Mouse (Mus musculus): Measurements from ENCODE around the gene Gm49333.
"Not testable (repeated sequence)": the region's sequence is repeated elsewhere in the genome, so short reads cannot be mapped to it uniquely, and the experiment has no call there.

Gm49333 gene

GRCm38 (mm10) chr16:20628871-20629391 is 17.5 kb downstream of the Gm49333 start:
- DNase-seq: no peak

- DNase-seq: peak; percentile 46 to 52
Measured at GRCm38 (mm10) chr16:20629731-20630634, 18.6 kb downstream of the Gm49333 start, which contains the start of gene Ece2. TSS of gene Ece2 (plus strand) at chr16:20629828.

DNA sequence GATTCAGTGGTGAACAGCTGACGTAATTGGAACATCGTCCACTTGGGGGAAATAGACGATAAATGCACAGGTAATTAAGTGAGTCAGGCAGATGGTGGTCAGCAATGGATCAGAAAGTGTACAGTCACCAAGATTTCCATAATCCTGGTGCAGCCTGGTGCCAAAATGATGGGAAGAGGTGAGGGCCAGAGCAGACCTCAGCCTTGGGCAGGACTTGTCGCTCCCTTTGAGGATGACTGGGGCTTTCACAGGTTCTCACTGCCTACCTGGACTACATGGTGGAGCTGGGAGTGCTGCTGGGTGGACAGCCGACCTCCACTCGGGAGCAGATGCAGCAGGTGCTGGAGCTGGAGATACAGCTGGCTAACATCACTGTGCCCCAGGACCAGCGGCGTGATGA is 26.0 kb downstream of the Gm49333 start:
- DNase-seq: no peak

DNA sequence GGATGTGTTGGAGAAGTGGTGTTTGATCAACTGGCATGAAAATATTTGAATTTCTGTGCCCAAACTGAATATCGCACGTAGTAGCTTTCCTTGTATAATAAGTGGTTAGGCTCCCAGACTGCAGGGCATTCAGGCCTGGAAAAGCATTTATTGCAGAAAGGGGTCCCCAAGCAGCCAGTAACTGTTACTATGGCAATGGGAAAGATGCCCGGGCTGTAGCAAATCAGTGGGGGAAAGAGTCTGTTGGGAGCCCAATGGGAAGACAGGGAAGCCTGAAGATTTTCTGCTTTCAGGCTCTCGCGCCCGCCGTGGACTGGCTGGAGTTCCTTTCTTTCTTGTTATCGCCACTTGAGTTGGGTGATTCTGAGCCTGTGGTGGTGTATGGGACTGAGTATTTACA is 27.0 kb downstream of the Gm49333 start:
- DNase-seq: no peak

GRCm38 (mm10) chr16:20642161-20642560 is 30.8 kb downstream of the Gm49333 start:
- DNase-seq: peak; percentile 86 to 89

DNA sequence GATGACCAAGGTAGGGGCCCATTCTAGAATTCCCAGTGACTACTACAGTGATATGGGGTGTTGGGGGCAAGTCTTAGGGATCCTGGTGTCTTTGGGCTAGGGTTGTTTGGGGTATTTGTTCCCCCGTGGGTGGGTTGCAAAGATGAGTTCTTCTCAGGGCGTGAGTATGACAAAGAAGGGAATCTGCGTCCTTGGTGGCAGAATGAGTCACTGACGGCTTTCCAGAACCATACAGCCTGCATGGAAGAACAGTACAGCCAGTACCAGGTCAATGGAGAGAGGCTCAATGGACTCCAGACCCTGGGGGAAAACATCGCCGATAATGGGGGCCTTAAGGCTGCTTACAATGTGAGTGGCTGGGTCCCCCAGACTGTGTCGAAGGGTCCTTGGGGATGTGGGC is 32.5 kb downstream of the Gm49333 start:
- no peak for DNase-seq

DNA sequence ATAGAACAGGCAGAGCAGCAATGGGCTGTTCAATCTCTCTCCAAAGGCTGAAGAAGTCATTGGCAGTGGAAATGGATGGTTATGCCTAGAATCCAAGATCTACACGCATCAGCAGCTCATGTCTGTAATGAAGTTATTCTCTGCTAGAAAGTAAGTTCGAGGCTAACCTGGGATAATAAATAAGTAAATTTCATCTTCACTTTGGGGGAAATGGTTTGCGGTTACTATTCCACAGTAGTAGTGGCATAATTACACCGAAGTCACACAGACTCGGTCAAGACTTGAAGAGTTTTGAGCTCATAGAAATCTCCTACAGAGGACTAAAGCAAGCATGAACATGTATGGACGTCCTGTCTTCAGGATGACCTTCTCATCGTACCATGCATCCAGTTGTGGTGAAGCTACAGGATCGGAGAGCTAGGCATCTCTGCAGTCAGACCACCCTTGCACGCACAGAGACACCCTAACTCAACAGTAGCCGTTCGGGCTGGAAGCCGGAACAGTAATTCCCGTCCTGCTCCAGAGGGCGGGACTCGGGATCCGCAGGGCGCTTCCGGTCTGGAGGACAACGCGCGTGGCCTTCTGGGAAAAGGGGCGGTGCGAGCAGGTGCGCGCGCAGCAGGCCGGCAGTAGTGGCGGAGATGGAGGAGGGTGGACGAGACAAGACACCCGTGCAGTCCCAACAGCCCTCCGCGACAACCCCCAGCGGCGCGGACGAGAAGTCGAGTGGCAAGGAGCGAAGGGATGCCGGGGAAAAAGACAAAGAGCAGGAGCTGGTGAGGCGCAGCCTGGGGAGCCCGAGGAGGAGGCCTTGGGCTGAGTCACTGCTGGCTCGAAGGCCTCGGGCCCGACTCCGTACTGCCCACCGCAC is 39.9 kb downstream of the Gm49333 start, which contains the start of gene Psmd2:
Gene Psmd2, plus strand, starts transcription at position 577 of the 871 bp plus-strand sequence.
- DNase-seq: peak; percentile 99

DNA sequence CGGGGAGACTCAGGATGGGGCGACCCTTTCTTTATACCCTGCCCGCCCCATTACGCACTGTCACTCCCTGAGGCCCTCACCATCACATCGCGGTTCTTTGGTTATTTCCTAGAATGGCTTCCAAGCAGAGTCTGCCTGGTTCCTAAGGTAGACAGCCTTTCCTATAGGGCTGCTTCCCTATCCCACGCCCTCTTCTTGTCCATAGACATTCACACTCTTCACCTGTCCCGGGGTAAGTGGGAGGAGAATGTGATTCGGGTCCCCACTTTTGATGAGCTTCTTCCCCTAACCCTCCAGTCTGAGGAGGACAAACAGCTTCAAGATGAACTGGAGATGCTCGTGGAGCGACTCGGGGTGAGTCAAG is 40.5 kb downstream of the Gm49333 start:
- DNase-seq: no peak

DNA sequence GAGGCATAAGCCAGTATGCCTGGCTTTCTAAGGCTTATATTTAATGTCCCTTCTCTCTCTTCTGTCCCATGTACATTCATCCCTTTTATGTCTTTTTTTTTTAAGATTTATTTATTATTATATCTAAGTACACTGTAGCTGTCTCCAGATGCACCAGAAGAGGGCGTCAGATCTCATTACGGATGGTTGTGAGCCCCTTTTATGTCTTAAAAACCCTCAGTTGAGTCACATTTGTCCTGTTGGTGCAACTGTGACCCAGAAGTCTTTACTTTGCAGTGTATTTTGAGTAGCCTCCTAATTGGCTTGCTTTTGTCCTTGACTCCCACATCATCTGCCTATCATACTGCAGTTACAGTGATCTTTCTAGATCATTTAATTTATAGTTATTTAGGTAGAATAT is 41.9 kb downstream of the Gm49333 start:
- DNase-seq: no peak

GRCm38 (mm10) chr16:20657661-20658060 is 46.3 kb downstream of the Gm49333 start:
- DNase-seq: no peak

- DNase-seq: not testable (repeated sequence)
Measured at GRCm38 (mm10) chr16:20668013-20668412, 56.6 kb downstream of the Gm49333 start, which contains the start of gene Eif4g1. TSS of gene Eif4g1 (plus strand) at chr16:20668313.

DNA sequence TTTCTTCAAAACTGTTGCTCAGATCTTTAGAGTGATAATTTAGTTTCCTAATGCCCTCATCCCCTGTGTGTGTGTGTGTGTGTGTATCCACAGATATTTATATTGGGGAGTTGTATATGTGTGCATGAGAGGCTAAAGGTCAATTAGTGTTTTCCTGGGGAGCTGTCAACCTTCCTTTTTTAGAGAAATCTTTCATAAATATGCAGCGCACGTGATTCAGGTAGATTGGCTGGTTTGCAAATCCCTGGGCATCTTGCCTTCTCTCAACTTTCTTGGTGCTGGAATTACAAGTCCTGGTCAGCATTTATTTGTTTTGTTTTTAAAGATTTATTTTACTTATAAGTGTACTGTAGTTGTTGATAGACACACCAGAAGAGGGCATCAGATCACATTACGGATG is 58.9 kb downstream of the Gm49333 start:
- no peak for DNase-seq

DNA sequence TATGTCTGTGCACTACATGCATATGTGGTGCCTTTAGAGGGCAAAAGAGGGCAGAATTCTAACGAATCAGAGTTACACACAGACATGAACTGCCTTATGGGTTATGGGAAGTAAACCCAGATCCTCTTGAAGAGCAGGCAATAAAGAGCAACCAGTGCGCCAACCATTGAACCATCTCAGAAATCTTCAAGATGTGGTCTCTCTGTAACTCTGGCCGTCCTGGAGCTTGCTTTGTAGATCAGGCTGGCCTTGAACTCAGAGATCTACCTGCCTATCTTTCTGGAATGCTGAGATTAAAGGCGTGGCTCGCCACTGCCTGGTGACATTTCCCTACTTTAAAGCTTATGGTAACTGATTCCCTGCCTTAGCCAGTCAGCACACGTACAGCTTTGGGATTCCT is 60.5 kb downstream of the Gm49333 start:
- peak in 1 of 2 experiments; percentile 13 for DNase-seq

GRCm38 (mm10) chr16:20672500-20672902 is 61.1 kb downstream of the Gm49333 start:
- DNase-seq: peak; percentile 98 to 99

DNA sequence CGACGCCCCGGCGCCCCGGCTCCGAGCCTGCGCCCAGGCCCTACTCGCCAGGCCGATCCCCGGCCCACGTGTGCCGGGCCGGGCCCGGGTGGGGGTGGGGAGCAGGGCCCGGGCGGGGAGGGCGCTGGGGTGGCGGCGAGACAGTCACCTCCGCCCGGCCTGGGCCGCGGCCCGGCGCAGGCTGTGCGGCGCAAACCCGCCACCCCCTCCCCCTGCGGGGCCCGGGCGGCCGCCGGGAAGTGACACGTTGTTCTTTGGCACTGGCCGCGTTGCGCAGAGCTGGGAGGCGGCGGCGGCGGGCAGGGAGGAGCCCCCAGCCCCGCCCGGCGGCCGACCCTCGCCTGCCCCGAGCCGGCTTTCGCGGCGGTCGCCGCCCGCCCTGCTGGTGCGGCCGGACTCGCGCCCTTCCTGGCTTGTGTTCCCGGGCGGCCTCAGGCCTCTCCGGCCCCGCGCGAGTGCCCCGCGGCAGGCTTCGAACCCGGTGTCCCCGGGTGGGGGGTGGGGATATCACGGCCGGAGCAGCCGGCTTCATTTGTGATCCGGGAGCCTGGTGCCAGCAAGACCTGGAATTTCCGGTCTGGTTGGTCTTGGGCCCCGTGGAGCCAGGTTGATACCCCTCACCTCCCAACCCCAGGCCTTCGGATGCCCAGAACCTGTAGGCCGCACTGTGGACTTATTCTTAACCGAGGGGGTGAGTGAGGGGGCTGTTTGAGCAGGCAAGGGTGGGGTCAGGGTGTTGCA is 61.7 kb downstream of the Gm49333 start:
- DNase-seq: peak; percentile 72 to 85

DNA sequence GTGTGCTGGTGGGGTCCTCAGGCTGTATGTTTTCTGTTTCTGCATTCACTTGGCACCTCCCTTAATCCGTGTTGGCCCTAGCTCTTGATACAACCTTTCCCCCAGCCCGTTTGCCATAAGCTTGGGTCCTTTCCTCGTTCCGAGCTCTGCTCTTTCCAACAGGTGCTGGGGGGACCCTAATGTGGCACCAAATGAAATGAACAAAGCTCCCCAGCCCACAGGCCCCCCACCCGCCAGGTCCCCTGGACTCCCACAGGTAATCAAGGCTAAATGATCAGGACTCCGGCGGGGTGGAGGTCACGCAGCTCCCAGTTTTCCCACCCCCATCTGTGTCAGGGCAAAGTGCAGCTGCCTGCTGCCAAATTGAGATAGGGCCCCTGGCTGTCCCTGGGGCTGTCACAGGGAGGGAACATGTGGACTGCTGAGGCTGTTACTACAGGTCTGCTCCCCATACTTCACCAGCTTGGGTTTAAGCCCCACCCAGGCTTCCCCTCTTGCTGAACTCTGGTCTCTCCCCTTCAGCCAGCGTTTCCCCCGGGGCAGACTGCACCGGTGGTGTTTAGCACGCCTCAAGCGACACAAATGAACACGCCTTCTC is 62.4 kb downstream of the Gm49333 start:
- peak; percentile 39 to 57 for DNase-seq

GRCm38 (mm10) chr16:20675213-20675612 is 63.8 kb downstream of the Gm49333 start:
- DNase-seq: no peak

DNA sequence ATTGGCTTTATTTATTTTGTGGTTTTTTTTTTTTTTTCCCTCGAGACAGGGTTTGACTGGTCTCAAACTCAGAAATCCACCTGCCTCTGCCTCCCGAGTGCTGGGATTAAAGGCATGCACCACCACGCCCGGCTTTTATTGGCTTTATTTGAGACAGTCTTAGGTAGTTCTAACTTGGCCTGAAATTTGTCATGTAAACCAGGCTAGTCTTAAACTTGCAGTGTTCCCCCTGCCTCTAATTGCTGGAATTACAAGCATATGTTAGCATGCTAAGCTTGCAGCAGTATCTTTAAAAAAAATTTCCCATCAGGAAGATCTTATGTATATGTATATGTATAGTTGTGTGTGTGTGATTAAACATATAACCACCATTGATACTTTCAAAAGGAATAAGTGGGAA is 65.3 kb downstream of the Gm49333 start:
- DNase-seq: no peak

GRCm38 (mm10) chr16:20677380-20677779 is 66.0 kb downstream of the Gm49333 start:
- DNase-seq: no peak

GRCm38 (mm10) chr16:20677974-20678675 is 66.7 kb downstream of the Gm49333 start:
- DNase-seq: peak; percentile 58 to 73

DNA sequence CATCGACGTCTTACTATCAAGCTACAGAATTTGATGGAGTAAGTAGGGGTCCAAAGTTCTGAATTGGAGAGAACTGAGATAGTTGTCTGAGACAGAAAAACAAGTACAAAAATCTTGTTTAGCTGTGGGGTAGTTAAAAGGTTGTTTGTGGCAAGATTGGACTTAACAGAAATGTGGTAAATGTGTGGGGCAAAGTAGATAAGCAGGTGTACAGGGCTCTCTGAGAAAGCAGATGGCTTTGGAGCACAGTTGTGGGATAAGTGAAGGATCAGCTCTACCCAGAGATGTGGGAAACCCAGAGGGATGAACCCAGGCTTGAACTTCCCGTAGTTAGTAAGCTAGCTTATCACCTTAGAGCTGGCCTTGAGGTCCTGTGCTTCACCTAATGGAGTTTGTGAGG is 79.4 kb downstream of the Gm49333 start:
- no peak for DNase-seq
